Mouse (Mus musculus) cerebellum, postnatal 36 days (tissue): ENCODE results near the gene Opa3.

Experiments used
- DNase-seq, 2 experiments: peaks; one replicate each; pipeline ENCODE4 v3.0.0; 2021 to 2022; ENCODE audit warnings: mixed read lengths in 2 of 2

The Opa3 gene

GRCm38 (mm10) chr7:19252078-19252477 is 23.9 kb downstream of the Opa3 start:
- DNase-seq, result no peak

GRCm38 (mm10) chr7:19253437-19253836 is 25.3 kb downstream of the Opa3 start:
- DNase-seq, result no peak

- DNase-seq, result no peak
Observed at GRCm38 (mm10) chr7:19255395-19255794, 27.3 kb downstream of the Opa3 start.

- no peak for DNase-seq
Observed at GRCm38 (mm10) chr7:19256567-19256966, 28.4 kb downstream of the Opa3 start.

- no peak for DNase-seq
Observed at GRCm38 (mm10) chr7:19257390-19258022, 29.4 kb downstream of the Opa3 start.

- DNase-seq, result peak in 1 of 2 experiments; percentile 45
Observed at GRCm38 (mm10) chr7:19258336-19258735, 30.2 kb downstream of the Opa3 start.

- peak; percentile 45 to 54 for DNase-seq
Observed at GRCm38 (mm10) chr7:19265147-19265546, 37.0 kb downstream of the Opa3 start.

GRCm38 (mm10) chr7:19265928-19266822 is 38.0 kb downstream of the Opa3 start:
- DNase-seq, result peak in 1 of 2 experiments; percentile 46

- no peak for DNase-seq
Observed at GRCm38 (mm10) chr7:19267051-19267450, 38.9 kb downstream of the Opa3 start.

GRCm38 (mm10) chr7:19268993-19269681 is 41.0 kb downstream of the Opa3 start:
- no peak for DNase-seq

- peak in 1 of 2 experiments; percentile 27 for DNase-seq
Observed at GRCm38 (mm10) chr7:19269721-19270441, 41.7 kb downstream of the Opa3 start.

- DNase-seq, result no peak
Observed at GRCm38 (mm10) chr7:19270509-19271237, 42.5 kb downstream of the Opa3 start.

- DNase-seq, result peak; percentile 84 to 88
Observed at GRCm38 (mm10) chr7:19271238-19272172, 43.4 kb downstream of the Opa3 start, which contains the start of gene Vasp. Gene Vasp, minus strand, starts transcription at chr7:19271817.

GRCm38 (mm10) chr7:19272173-19272764 is 44.1 kb downstream of the Opa3 start:
- DNase-seq, result peak; percentile 64 to 72

GRCm38 (mm10) chr7:19276253-19276652 is 48.1 kb downstream of the Opa3 start:
- no peak for DNase-seq

- DNase-seq, result no peak
Observed at GRCm38 (mm10) chr7:19279052-19279451, 50.9 kb downstream of the Opa3 start.

GRCm38 (mm10) chr7:19279581-19280114 is 51.5 kb downstream of the Opa3 start, which contains the start of gene Ppm1n:
Gene Ppm1n, minus strand, starts transcription at chr7:19280064.
- no peak for DNase-seq

- DNase-seq, result peak in 1 of 2 experiments; percentile 59
Observed at GRCm38 (mm10) chr7:19281680-19282304, 53.7 kb downstream of the Opa3 start.

GRCm38 (mm10) chr7:19282385-19282784 is 54.3 kb downstream of the Opa3 start, which contains the start of gene Rtn2:
Gene Rtn2, plus strand, starts transcription at chr7:19282624.
- DNase-seq, result peak; percentile 85 to 91
